Mouse (Mus musculus): Measurements from ENCODE around the gene Pde10a.

DNA sequence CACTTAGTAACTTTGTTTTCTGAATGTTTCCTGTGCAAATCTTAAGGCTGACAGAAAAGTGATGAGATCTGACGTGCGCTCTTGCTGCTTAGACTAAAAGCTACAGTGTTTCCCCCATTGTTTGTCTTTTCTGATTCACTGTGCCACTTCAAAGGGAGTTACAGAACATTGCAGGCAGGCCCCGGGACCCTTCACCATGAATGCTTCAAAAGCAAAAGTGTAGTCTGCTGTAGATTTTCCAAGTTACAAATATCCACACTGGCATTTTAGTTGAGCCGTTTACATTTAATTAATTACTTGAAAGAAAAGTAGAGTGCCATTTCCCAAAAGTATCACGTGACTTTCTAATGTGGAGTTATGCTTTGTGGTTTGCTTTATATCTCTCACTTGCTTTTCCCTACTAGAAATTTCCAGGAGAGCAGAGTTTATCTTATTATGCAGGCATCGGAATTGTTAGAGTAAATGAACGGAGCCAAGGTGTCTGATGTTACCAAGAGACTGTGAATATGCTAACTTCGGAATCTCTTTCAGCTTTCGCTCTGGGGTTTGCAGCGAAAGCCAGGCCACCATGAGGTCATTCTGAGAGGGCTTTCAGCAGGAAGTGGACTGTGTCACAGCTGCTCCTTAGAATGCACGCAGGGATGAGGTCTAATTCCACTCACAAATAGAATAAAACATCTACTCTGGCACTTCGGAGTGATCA, 447.1 kb downstream of the Pde10a start:
- no peak for TF ChIP-seq CTCF (IDR thresholded peaks at IDR 0.05; ENCODE audit: extremely low read depth, insufficient read depth, insufficient read length, insufficient replicate concordance)
- TF ChIP-seq POLR2A (IDR thresholded peaks at IDR 0.05; ENCODE audit: low read depth, low read length), result no peak
